Mouse (Mus musculus) CH12.LX (cell line): ENCODE measurements around the gene Ube2ql1. TPM values are rescaled to one million over a fixed set of nuclear protein-coding genes. Genes with fewer than 3 reads are reported as not detected.

ENCODE experiments used
- DNase-seq: peaks from one replicate; pipeline ENCODE4 v3.0.0-alpha.2; 2013; ENCODE audit errors: extremely low read depth
- H3K27ac ChIP-seq: 2 replicates; pipeline ENCODE4 v1.5.1; 2012; ENCODE audit warnings: low read depth, mild to moderate bottlenecking, control low read depth, moderate library complexity; ENCODE audit not compliant: insufficient read depth
- H3K27me3 ChIP-seq: replicated peaks from 2 replicates; pipeline ENCODE3; 2012; ENCODE audit warnings: inconsistent platforms
- H3K36me3 ChIP-seq, 2 experiments: replicated peaks in 1 of 2; 2 replicates each; pipeline versions ENCODE3 to v1.6.1; 2012; ENCODE audit warnings: inconsistent platforms in 1 of 2, low read length in 1 of 2, mild to moderate bottlenecking in 1 of 2, mixed read lengths in 1 of 2, moderate library complexity in 1 of 2; ENCODE audit not compliant: control insufficient read depth in 1 of 2, insufficient read depth in 1 of 2
- H3K4me1 ChIP-seq, 2 experiments: 2 replicates each; pipeline ENCODE4 v1.6.1; 2012; ENCODE audit warnings: inconsistent platforms in 1 of 2, moderate library complexity in 1 of 2; ENCODE audit not compliant: insufficient read depth in 2 of 2, control insufficient read depth in 1 of 2
- H3K4me2 ChIP-seq: 2 replicates; pipeline ENCODE4 v1.6.1; 2012; ENCODE audit warnings: low read depth, mild to moderate bottlenecking, control low read depth; ENCODE audit not compliant: poor library complexity, insufficient read depth, severe bottlenecking
- H3K4me3 ChIP-seq, 3 experiments: fragments of 150-350 bp in 1 of 3; sonication (generic) in 1 of 3; replicated peaks in 1 of 3; 2 replicates each; pipeline versions ENCODE3 to v1.5.1; 2011 to 2012; ENCODE audit warnings: low read depth in 2 of 3, low read length in 2 of 3, mild to moderate bottlenecking in 2 of 3, moderate library complexity in 2 of 3, control low read depth in 1 of 3, improper control_type of control experiment in 1 of 3, inconsistent platforms in 1 of 3, mixed read lengths in 1 of 3; ENCODE audit not compliant: poor library complexity in 1 of 3
- H3K79me2 ChIP-seq: replicated peaks from 2 replicates; pipeline ENCODE4 v1.6.1; 2012; ENCODE audit warnings: mild to moderate bottlenecking, moderate library complexity; ENCODE audit not compliant: control insufficient read depth, poor library complexity, insufficient read depth, severe bottlenecking; ENCODE audit errors: extremely low read depth
- H3K9ac ChIP-seq: 2 replicates; pipeline ENCODE4 v1.6.1; 2012; ENCODE audit warnings: low read depth, mild to moderate bottlenecking, control low read depth, moderate library complexity; ENCODE audit not compliant: insufficient read depth
- H3K9me3 ChIP-seq: replicated peaks from 2 replicates; pipeline ENCODE3; 2012; ENCODE audit warnings: low read length, inconsistent platforms, mixed read lengths
- BHLHE40 ChIP-seq: IDR thresholded peaks from 2 replicates; pipeline ENCODE4 v1.6.1; 2011; ENCODE audit warnings: mild to moderate bottlenecking, low read depth, low read length, improper control_type of control experiment
- CHD2 ChIP-seq: IDR thresholded peaks from 2 replicates; pipeline ENCODE4 v1.6.1; 2011; ENCODE audit warnings: low read length, improper control_type of control experiment
- CTCF ChIP-seq, 2 experiments: IDR thresholded peaks in 1 of 2; conservative IDR thresholded peaks in 1 of 2; 2 replicates each; pipeline ENCODE4 v1.5.1; 2011 to 2012; ENCODE audit warnings: low read depth in 2 of 2, low read length in 2 of 2, improper control_type of control experiment in 1 of 2, inconsistent platforms in 1 of 2, mild to moderate bottlenecking in 1 of 2, moderate library complexity in 1 of 2
- ETS1 ChIP-seq: conservative IDR thresholded peaks from 2 replicates; pipeline ENCODE4 v1.6.1; 2012; ENCODE audit warnings: low read depth, mild to moderate bottlenecking, inconsistent platforms, low read length, improper control_type of control experiment, moderate library complexity
- GABPA ChIP-seq: IDR thresholded peaks from 2 replicates; pipeline ENCODE4 v1.6.1; 2012; ENCODE audit warnings: low read depth, low read length, improper control_type of control experiment, inconsistent platforms; ENCODE audit not compliant: insufficient replicate concordance
- HCFC1 ChIP-seq: IDR thresholded peaks from 2 replicates; pipeline ENCODE4 v1.6.1; 2012; ENCODE audit warnings: low read depth, mild to moderate bottlenecking, inconsistent platforms, low read length, improper control_type of control experiment
- JUND ChIP-seq: conservative IDR thresholded peaks from 2 replicates; pipeline ENCODE4 v1.6.1; 2011; ENCODE audit warnings: low read depth, low read length, improper control_type of control experiment
- MAZ ChIP-seq: IDR thresholded peaks from 2 replicates; pipeline ENCODE4 v1.6.1; 2012; ENCODE audit warnings: low read depth, mild to moderate bottlenecking, inconsistent platforms, low read length, improper control_type of control experiment, moderate library complexity
- MEF2A ChIP-seq: IDR thresholded peaks from 2 replicates; pipeline ENCODE4 v1.6.1; 2014; ENCODE audit warnings: low read depth, mild to moderate bottlenecking, inconsistent platforms, low read length, improper control_type of control experiment, borderline replicate concordance
- RCOR1 ChIP-seq: conservative IDR thresholded peaks from 2 replicates; pipeline ENCODE4 v1.6.1; 2012; ENCODE audit warnings: low read depth, mild to moderate bottlenecking, inconsistent platforms, low read length, improper control_type of control experiment
- SMC3 ChIP-seq: IDR thresholded peaks from 2 replicates; pipeline ENCODE4 v1.6.1; 2011; ENCODE audit warnings: low read depth, low read length, improper control_type of control experiment
- TBP ChIP-seq: conservative IDR thresholded peaks from 2 replicates; pipeline ENCODE4 v1.6.1; 2011; ENCODE audit warnings: low read depth, low read length, improper control_type of control experiment
- ZNF384 ChIP-seq: IDR thresholded peaks from 2 replicates; pipeline ENCODE4 v1.6.1; 2012; ENCODE audit warnings: low read depth, low read length, improper control_type of control experiment, inconsistent platforms
- dilution Hi-C: fragments of 300-500 bp; cut with MboI; formaldehyde crosslinking; loops from 2 replicates; pipeline ENCODE4 v1.14.3; 2020; ENCODE audit warnings: low sequenced_read_pairs; ENCODE audit not compliant: extremely low pct_unique_long_range_greater_than_20kb, extremely low pct_ligation_motif_present
- in situ Hi-C: fragments of 300-500 bp; cut with MboI; formaldehyde crosslinking; loops from 3 replicates; pipeline ENCODE4 v1.14.3; 2019; ENCODE audit warnings: low sequenced_read_pairs, low pct_ligation_motif_present, low pct_unique_long_range_greater_than_20kb, mixed read lengths
- polyA plus RNA-seq: library from polyadenylated mRNA; unstranded; fragments of >175 nt; gene quantifications from 2 replicates; pipeline ENCODE4 v1.2.1, GENCODE M21; 2012; ENCODE audit warnings: low read depth; ENCODE audit not compliant: insufficient read length
- total RNA-seq, 2 experiments: library from RNA; depleted of rRNA; stranded (reverse); fragments of 300-350 nt in 1 of 2; fragments of >200 nt in 1 of 2; gene quantifications; 2 replicates each; pipeline ENCODE4 v1.2.3; 2012 to 2014

The Ube2ql1 gene
- total and polyA plus RNA-seq, 3 experiments = not detected

- H3K27ac ChIP-seq = no peak overlapping the region
- no peak overlapping the region for H3K4me2 ChIP-seq
- no peaks in the 10 kb centered on the region for H3K9me3 ChIP-seq
- no peak overlapping the region for H3K9ac ChIP-seq
- H3K4me1 ChIP-seq = no peaks in the 10 kb centered on the region; a peak in 1 of 4 replicates
- in situ Hi-C loops (loop anchor here (5.0 kb wide), 1 partner anchor 152 kb away; no protein-coding TSS in a partner anchor), dilution Hi-C loops (no loop called here)
- H3K27me3 ChIP-seq = no peaks in the 10 kb centered on the region
- TF ChIP-seq JUND (no peak), SMC3 (no peak), GABPA (no peak), ZNF384 (no peak), HCFC1 (no peak), CTCF (conservative IDR thresholded peaks at IDR 0.05 in 1 of 2, IDR thresholded peaks at IDR 0.05 in 1 of 2; ENCODE audit: low read depth in 2 of 2, low read length in 2 of 2) (no peak), RCOR1 (no peak), CHD2 (no peak), MEF2A (no peak), BHLHE40 (no peak), ETS1 (no peak), MAZ (no peak), TBP (no peak)
- H3K36me3 ChIP-seq = no peaks in the 10 kb centered on the region
- H3K4me3 ChIP-seq = no peak overlapping the region
- DNase-seq = no peak
- no peaks in the 10 kb centered on the region for H3K79me2 ChIP-seq
Measured at GRCm38 (mm10) chr13:69654508-69654907, 85.2 kb downstream of the Ube2ql1 start.

Other genes with a start within 250 kb of the Ube2ql1 start
- 178 and 236 TPM in 2 replicates for gene Nsun2, start 206.1 kb downstream of the Ube2ql1 start, total RNA-seq (2012; rRNA removed)
- gene Nsun2, start 206.1 kb downstream of the Ube2ql1 start, total RNA-seq (2014; rRNA removed) = 273 and 279 TPM in 2 replicates
- gene Nsun2, start 206.1 kb downstream of the Ube2ql1 start, polyA plus RNA-seq = 292 and 310 TPM in 2 replicates
- 5.7 and 6.2 TPM in 2 replicates for gene Tent4a, start 205.3 kb downstream of the Ube2ql1 start, total RNA-seq (2012; rRNA removed)
- gene Tent4a, start 205.3 kb downstream of the Ube2ql1 start, total RNA-seq (2014; rRNA removed) = 2.9 and 3.6 TPM in 2 replicates
- 7.3 and 8.8 TPM in 2 replicates for gene Tent4a, start 205.3 kb downstream of the Ube2ql1 start, polyA plus RNA-seq
- gene Srd5a1, start 128.4 kb downstream of the Ube2ql1 start, total RNA-seq (2012; rRNA removed) = 0.84 and 2.3 TPM in 2 replicates
- 1.4 and 2.4 TPM in 2 replicates for gene Srd5a1, start 128.4 kb downstream of the Ube2ql1 start, total RNA-seq (2014; rRNA removed)
- 1.2 and 1.4 TPM in 2 replicates for gene Srd5a1, start 128.4 kb downstream of the Ube2ql1 start, polyA plus RNA-seq
- 58.6 and 65.8 TPM in 2 replicates for gene Med10, start 62.5 kb upstream of the Ube2ql1 start, total RNA-seq (2012; rRNA removed)
- gene Med10, start 62.5 kb upstream of the Ube2ql1 start, total RNA-seq (2014; rRNA removed) = 72.6 and 74.7 TPM in 2 replicates
- 78.4 and 78.7 TPM in 2 replicates for gene Med10, start 62.5 kb upstream of the Ube2ql1 start, polyA plus RNA-seq